Mouse (Mus musculus) bone marrow, adult 2 months (tissue): ENCODE measurements around the gene Rbp1.

Experiments used
- CTCF ChIP-seq: fragments of 200-500 bp; IDR thresholded peaks from 2 replicates; pipeline ENCODE4 v1.5.1; 2011; ENCODE audit warnings: low read length, control low read depth; ENCODE audit not compliant: control insufficient read depth, insufficient read depth
- POLR2A ChIP-seq: fragments of 200-500 bp; IDR thresholded peaks from 2 replicates; pipeline ENCODE4 v1.6.1; 2011; ENCODE audit warnings: low read depth, mild to moderate bottlenecking, control low read depth, low read length, borderline replicate concordance; ENCODE audit not compliant: control insufficient read depth

GRCm38 (mm10) chr9:98490128-98490527 lies 67.4 kb downstream of the Rbp1 start:
- TF ChIP-seq CTCF (no peak), POLR2A (no peak)
